Mouse (Mus musculus) gastrocnemius, adult 2 months (tissue): ENCODE data around the gene Ksr1. TPM values are rescaled to one million over a fixed set of nuclear protein-coding genes. Genes with fewer than 3 reads are reported as not detected.

Experiments used
- DNase-seq: peaks from one replicate; pipeline ENCODE4 v3.0.0; 2022
- H3K27ac ChIP-seq: fragments of 200-600 bp; 2 replicates; pipeline ENCODE4 v1.8.1; 2022; ENCODE audit warnings: mild to moderate bottlenecking
- H3K4me3 ChIP-seq: fragments of 200-600 bp; 2 replicates; pipeline ENCODE4 v1.8.1; 2022; ENCODE audit warnings: mild to moderate bottlenecking, moderate library complexity
- CTCF ChIP-seq: fragments of 200-600 bp; IDR thresholded peaks from 2 replicates; pipeline ENCODE4 v1.8.1; 2022; ENCODE audit warnings: antibody characterized with exemption, mild to moderate bottlenecking, moderate library complexity
- intact Hi-C: fragments of 180-260 bp; cut with DNase I; formaldehyde crosslinking; loops from one replicate; pipeline ENCODE4 v1.15.1; 2025
- total RNA-seq, 2 experiments: library from RNA; stranded (reverse); gene quantifications; 2 replicates each; pipeline ENCODE4 v1.2.3; 2021

Gene Ksr1
- total RNA-seq, 2 experiments from 2014 or later, result 92.9 to 98.3 TPM

GRCm38 (mm10) chr11:79033636-79034035, 112.6 kb downstream of the Ksr1 start:
- Histone ChIP-seq H3K4me3 (no peak overlapping the region), H3K27ac (no peak overlapping the region)
- intact Hi-C loops, result loop anchor here (5.0 kb wide), 2 partner anchors 159 to 264 kb away; partner anchors contain the start of gene Gm9964
- no peak for TF ChIP-seq CTCF
- DNase-seq, result no peak

- TF ChIP-seq CTCF, result no peak
- Histone ChIP-seq H3K4me3 (no peak overlapping the region), H3K27ac (no peak overlapping the region)
- intact Hi-C loops, result loop anchor here (5.0 kb wide), 2 partner anchors 159 to 264 kb away; partner anchors contain the start of gene Gm9964
- DNase-seq, result no peak
Observed at GRCm38 (mm10) chr11:79033021-79033420, 113.2 kb downstream of the Ksr1 start.

GRCm38 (mm10) chr11:79031452-79031746, 114.8 kb downstream of the Ksr1 start:
- peak overlapping the region; percentile 62 for H3K27ac ChIP-seq
- H3K4me3 ChIP-seq, result no peak overlapping the region
- intact Hi-C loops, result loop anchor here (2.0 to 5.0 kb wide), 3 partner anchors 113 to 266 kb away; partner anchors contain the start of gene Gm9964
- TF ChIP-seq CTCF, result no peak
- DNase-seq, result no peak

- peak overlapping the region; percentile 62 for H3K27ac ChIP-seq
- TF ChIP-seq CTCF, result peak; percentile 99
Observed at GRCm38 (mm10) chr11:79030570-79031451, 115.4 kb downstream of the Ksr1 start.

GRCm38 (mm10) chr11:79023751-79024150, 122.5 kb downstream of the Ksr1 start:
- intact Hi-C loops, result no loop called here
- Histone ChIP-seq H3K4me3 (peak overlapping the region; percentile 15), H3K27ac (peak overlapping the region; percentile 73)
- DNase-seq, result no peak
- TF ChIP-seq CTCF, result no peak

More at GRCm38 (mm10) chr11:79030570-79031451, 115.4 kb downstream of the Ksr1 start:
- DNase-seq, result peak; percentile 91
- H3K4me3 ChIP-seq, result no peak overlapping the region
- intact Hi-C loops, result loop anchor here (1.0 to 5.0 kb wide), 5 partner anchors 82 to 266 kb away; partner anchors contain the start of gene Gm9964

- no peak for DNase-seq
- Histone ChIP-seq H3K27ac (peak overlapping the region; percentile 73), H3K4me3 (peak overlapping the region; percentile 15)
- intact Hi-C loops, result no loop called here
- no peak for TF ChIP-seq CTCF
Observed at GRCm38 (mm10) chr11:79023342-79023741, 122.9 kb downstream of the Ksr1 start.

GRCm38 (mm10) chr11:79022836-79023235, 123.4 kb downstream of the Ksr1 start:
- no peak overlapping the region for H3K4me3 ChIP-seq
- DNase-seq, result no peak
- peak overlapping the region; percentile 73 for H3K27ac ChIP-seq
- TF ChIP-seq CTCF, result no peak
- intact Hi-C loops, result no loop called here

- intact Hi-C loops, result no loop called here
- DNase-seq, result peak; percentile 35
- H3K4me3 ChIP-seq, result no peak overlapping the region
- no peak for TF ChIP-seq CTCF
- peak overlapping the region; percentile 29 for H3K27ac ChIP-seq
Observed at GRCm38 (mm10) chr11:79020535-79021045, 125.6 kb downstream of the Ksr1 start.

GRCm38 (mm10) chr11:79019839-79020534, 126.2 kb downstream of the Ksr1 start:
- DNase-seq, result peak; percentile 82
- Histone ChIP-seq H3K27ac (peak overlapping the region; percentile 29), H3K4me3 (no peak overlapping the region)
- intact Hi-C loops, result no loop called here
- peak; percentile 80 for TF ChIP-seq CTCF

- peak; percentile 86 for DNase-seq
Observed at GRCm38 (mm10) chr11:79018954-79019704, 127.1 kb downstream of the Ksr1 start.

GRCm38 (mm10) chr11:79017161-79017606, 129.0 kb downstream of the Ksr1 start:
- Histone ChIP-seq H3K27ac (peak overlapping the region; percentile 62), H3K4me3 (no peak overlapping the region)
- TF ChIP-seq CTCF, result no peak
- no peak for DNase-seq
- intact Hi-C loops, result no loop called here

More at GRCm38 (mm10) chr11:79018954-79019704, 127.1 kb downstream of the Ksr1 start:
- peak; percentile 81 for TF ChIP-seq CTCF
- intact Hi-C loops, result no loop called here
- Histone ChIP-seq H3K4me3 (no peak overlapping the region), H3K27ac (peak overlapping the region; percentile 29; the same call in 1 of the 2 replicates)

- peak; percentile 82 for DNase-seq
- no peak for TF ChIP-seq CTCF
- intact Hi-C loops, result no loop called here
- Histone ChIP-seq H3K27ac (peak overlapping the region; percentile 62), H3K4me3 (no peak overlapping the region)
Observed at GRCm38 (mm10) chr11:79016236-79016635, 130.0 kb downstream of the Ksr1 start.
